Mouse (Mus musculus) hindlimb bud, embryonic 11.5 days (tissue): ENCODE measurements around the gene BC048403.

Source experiments
- DNase-seq: peaks from one replicate; pipeline ENCODE4 v3.0.0-alpha.2; 2012; ENCODE audit warnings: low read depth, low spot score; ENCODE audit errors: extremely low spot score

The BC048403 gene

DNA sequence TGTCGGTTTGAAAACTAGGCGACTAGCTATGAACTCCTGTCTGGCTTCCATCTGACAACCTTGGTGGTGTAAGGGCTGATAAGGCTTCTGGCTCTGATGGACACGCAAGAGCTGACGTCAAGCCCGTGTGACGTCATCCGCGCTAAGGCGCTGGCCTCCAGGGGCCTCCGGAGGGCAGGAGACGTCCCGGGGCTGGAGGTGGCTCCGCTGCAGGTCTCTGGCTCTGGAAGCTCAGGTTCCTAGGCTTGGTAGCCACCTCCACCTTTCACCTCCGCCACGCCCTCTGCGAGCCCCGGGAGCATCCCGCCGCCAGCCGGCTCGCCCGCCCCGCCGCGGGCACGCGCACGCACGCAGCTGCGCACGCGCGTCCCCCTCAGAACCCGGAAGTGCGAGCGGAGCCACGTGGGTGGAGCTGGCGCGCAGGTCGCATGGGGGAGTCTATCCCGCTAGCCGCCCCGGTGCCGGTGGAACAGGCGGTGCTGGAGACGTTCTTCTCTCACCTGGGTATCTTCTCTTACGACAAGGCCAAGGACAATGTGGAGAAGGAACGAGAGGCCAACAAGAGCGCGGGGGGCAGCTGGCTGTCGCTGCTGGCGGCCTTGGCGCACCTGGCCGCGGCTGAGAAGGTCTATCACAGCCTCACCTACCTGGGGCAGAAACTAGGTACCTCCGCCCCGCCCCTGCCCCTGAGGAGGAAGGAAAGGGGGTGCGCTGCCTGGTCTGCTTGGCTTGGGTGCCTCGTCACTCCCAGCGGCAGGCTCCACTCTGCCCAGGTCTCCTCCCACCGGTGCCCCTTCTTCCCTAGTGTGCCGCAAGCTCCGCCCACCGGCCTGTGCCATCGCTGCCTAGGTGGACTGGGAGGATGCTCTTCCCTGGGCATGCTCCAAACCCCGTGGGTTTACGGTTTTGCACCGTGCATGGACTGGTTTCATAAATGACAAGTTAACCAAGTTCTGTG lies at the start of gene BC048403:
Gene BC048403 (plus strand): TSS at position 390 of the 958 bp plus-strand sequence.
- peak; percentile 60 for DNase-seq

DNA sequence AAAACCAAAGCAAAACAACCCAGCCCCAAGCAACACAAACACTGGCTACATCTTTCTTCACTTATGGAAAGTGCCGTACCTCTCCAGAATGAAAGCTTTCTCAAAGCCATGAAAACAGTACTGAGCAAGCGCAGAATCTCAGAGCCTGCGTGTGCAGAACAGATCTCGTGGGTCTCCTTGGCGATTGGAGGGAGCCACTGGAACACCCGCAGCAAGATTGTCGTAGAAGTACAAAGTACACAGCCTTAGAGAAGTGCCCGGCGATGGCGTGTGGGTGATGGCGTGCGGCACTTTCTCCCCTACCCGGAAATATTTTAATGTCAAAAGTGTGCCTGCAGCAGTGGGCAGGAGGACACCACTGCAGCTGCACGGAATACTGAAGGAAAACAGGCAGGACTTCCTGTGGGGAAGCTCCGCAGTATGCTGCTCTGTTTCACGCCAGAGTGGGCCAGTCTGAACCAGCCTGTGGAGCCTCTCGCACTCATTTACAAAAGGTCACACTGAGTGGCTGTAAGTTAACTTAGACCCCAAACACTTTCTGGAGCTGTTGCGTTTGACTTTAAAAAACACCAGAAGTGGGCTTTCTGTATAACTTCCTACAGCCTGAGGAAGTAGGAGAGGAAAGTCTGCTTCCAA lies 46.7 kb upstream of the BC048403 start:
- DNase-seq: no peak

DNA sequence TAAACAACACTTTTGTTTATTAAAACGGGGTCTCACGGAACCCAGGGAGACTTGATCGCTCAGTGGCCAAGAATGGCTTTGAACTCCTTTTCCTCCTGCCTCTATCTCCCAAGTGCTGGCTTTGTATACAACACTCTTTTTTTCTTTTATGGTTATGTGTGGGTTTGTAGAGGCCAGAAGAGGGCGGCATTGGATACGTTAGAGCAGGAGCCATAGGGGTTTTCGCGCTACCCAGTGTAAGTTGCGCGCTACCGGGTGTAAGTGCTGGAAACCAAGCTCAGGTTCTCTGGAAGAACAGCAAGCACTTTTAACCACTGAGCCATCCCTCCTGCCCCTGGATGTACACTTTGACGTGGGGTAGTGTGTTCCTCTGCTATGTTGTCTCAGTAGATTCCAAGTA lies 45.2 kb upstream of the BC048403 start:
- no peak for DNase-seq

- peak; percentile 18 for DNase-seq
These were observed 38.2 kb upstream of the BC048403 start for GRCm38 (mm10) chr10:121701296-121702248.

- DNase-seq: no peak
These were observed 36.1 kb upstream of the BC048403 start for GRCm38 (mm10) chr10:121703619-121704018.

- no peak for DNase-seq
These were observed 34.9 kb upstream of the BC048403 start for GRCm38 (mm10) chr10:121704871-121705270.

DNA sequence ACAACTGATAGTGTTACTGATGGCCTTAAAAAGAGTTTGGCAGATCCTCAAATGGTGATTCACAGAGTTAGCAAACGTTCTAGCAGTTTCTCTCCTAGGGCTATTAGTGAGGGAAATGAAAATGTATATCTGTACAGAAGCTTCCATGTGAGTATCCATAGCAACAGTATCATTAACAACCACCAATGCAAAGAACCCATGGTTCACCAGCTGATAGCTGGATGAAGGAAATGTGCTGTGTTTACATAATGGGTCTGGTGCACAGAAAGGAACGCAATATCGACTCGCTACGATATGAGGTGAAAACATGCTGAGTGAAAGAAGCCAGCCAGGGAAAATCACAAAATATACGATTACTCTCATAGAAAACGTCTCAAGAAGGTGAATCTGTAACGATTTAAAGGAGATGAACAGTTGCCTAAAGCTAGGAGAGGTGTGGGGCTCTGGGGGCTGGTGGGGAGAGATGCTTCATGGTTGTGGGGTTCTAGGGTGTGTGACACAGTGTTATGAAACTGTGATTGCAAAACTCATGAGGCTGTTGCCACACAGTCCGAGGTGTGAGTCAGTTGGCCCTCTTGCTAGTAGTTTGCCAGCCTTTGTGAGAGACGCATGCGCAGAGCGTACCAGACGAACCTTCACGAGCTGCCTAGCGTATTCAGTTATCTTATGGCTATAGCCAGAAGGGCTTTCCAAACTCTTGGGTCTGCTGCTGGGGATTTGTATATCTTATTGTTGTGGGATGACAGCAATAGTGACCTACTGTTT lies 34.2 kb upstream of the BC048403 start:
- no peak for DNase-seq

GRCm38 (mm10) chr10:121716862-121717261 lies 22.9 kb upstream of the BC048403 start:
- DNase-seq: no peak

GRCm38 (mm10) chr10:121718896-121719585 lies 20.7 kb upstream of the BC048403 start:
- DNase-seq: no peak

DNA sequence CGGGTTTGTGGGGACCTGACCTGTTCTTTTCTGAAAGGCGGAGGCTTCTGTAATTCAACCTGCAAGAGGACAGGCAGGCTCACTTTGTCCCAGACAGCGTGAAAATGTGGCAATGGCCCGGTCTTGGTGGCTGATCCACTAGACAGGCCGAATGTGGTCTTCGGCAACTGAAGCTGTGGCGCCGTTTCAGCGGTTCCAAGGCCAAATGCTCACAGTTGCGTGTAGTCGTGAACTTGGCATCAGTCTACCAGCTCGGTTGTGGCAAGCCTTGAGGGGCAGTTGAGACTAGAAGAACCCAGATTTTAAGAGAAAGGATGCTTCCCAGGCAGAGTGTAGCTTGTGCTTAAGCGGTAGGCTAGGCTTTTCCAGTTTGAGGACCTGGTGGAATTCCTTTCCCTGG lies 19.0 kb upstream of the BC048403 start:
- no peak for DNase-seq

- DNase-seq: no peak
These were observed 13.2 kb upstream of the BC048403 start for GRCm38 (mm10) chr10:121726505-121726904.

GRCm38 (mm10) chr10:121727151-121727550 lies 12.6 kb upstream of the BC048403 start:
- DNase-seq: no peak

DNA sequence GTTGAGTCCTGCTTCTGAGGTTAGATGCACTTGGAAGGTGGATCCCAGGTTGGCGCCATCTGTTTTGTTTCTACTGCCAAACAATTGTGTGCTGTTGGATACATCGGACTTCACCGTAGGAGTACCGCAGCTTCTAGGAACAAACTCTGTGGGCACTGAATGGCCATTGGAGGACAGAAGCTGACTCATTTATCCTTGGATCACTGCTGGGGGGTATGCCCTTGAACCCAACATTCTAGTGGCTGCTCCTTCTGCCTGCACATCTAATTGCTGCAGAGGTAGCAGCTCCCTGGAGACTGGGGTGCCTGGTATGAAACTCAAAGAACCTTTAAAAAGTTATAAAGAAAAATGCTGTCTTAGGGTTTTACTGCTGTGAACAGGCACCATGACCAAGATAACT lies 11.5 kb upstream of the BC048403 start:
- DNase-seq: no peak

GRCm38 (mm10) chr10:121731048-121731725 lies 8.6 kb upstream of the BC048403 start:
- no peak for DNase-seq

- DNase-seq: no peak
These were observed 7.2 kb upstream of the BC048403 start for GRCm38 (mm10) chr10:121732542-121732941.

- DNase-seq: no peak
These were observed 2.5 kb upstream of the BC048403 start for GRCm38 (mm10) chr10:121737256-121737655.

GRCm38 (mm10) chr10:121742336-121742735 lies 2.6 kb downstream of the BC048403 start:
- DNase-seq: no peak

DNA sequence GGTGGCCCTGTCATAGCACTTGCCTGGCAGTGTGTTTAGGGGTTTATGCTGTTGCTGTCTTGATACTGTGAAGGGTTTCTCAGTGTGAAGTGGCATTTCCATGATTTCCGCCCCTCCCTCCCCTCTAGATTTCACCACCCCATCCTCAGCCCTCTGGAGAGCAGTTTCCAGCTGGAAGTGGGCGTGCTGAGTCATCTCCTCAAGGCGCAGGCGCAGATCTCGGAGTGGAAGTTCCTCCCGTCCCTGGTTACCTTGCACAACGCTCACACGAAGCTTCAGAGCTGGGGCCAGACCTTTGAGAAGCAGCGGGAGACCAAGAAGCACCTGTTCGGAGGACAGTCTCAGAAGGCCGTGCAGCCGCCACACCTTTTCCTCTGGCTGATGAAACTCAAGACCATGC lies 10.4 kb downstream of the BC048403 start:
- DNase-seq: no peak

GRCm38 (mm10) chr10:121754237-121754636 lies 14.5 kb downstream of the BC048403 start:
- DNase-seq: no peak
